Mouse (Mus musculus): Measurements from ENCODE around the gene Olfr196. TPM values are rescaled to one million over a fixed set of nuclear protein-coding genes. Genes with fewer than 3 reads are reported as not detected.

The Olfr196 gene
- polyA plus RNA-seq (2017; shearing (Covaris generic)): not detected

GRCm38 (mm10) chr16:59170354-59170753 is at the start of gene Olfr196:
Gene Olfr196 (minus strand): TSS chr16:59170454.

GRCm38 (mm10) chr16:59219667-59220066 is 49.4 kb upstream of the Olfr196 start, which contains the start of gene Olfr199:
Gene Olfr199 (minus strand): TSS chr16:59219767.

GRCm38 (mm10) chr16:59203433-59203832 is 33.2 kb upstream of the Olfr196 start, which contains the start of gene Olfr198:
Gene Olfr198 (minus strand): TSS chr16:59203533.

GRCm38 (mm10) chr16:59146746-59147145 is 23.5 kb downstream of the Olfr196 start, which contains the start of gene Olfr195:
Gene Olfr195 (plus strand): TSS chr16:59147046.

GRCm38 (mm10) chr16:59120969-59121368 is 49.3 kb downstream of the Olfr196 start, which contains the start of gene Olfr194:
Gene Olfr194 (minus strand): TSS chr16:59121069.

Other genes with a start within 250 kb of the Olfr196 start
- not detected for gene Olfr181, start 241.7 kb downstream of the Olfr196 start, polyA plus RNA-seq (2017; shearing (Covaris generic))
- not detected for gene Olfr180, start 241.1 kb downstream of the Olfr196 start, polyA plus RNA-seq (2017; shearing (Covaris generic))
- gene Olfr183, start 175.1 kb downstream of the Olfr196 start, polyA plus RNA-seq (2017; shearing (Covaris generic)): not detected
- gene Olfr186, start 140.2 kb downstream of the Olfr196 start, polyA plus RNA-seq (2017; shearing (Covaris generic)): not detected
- not detected for gene Olfr187, start 130.7 kb downstream of the Olfr196 start, polyA plus RNA-seq (2017; shearing (Covaris generic))
- not detected for gene Olfr190, start 92.4 kb downstream of the Olfr196 start, polyA plus RNA-seq (2017; shearing (Covaris generic))
- gene Olfr191, start 80.6 kb downstream of the Olfr196 start, polyA plus RNA-seq (2017; shearing (Covaris generic)): not detected
- gene Olfr193, start 58.6 kb downstream of the Olfr196 start, polyA plus RNA-seq (2017; shearing (Covaris generic)): not detected
- not detected for gene Olfr194, start 49.4 kb downstream of the Olfr196 start, polyA plus RNA-seq (2017; shearing (Covaris generic))
- gene Olfr195, start 23.4 kb downstream of the Olfr196 start, polyA plus RNA-seq (2017; shearing (Covaris generic)): not detected
- not detected for gene Olfr198, start 33.1 kb upstream of the Olfr196 start, polyA plus RNA-seq (2017; shearing (Covaris generic))
- gene Olfr199, start 49.3 kb upstream of the Olfr196 start, polyA plus RNA-seq (2017; shearing (Covaris generic)): not detected
- not detected for gene Olfr201, start 102.2 kb upstream of the Olfr196 start, polyA plus RNA-seq (2017; shearing (Covaris generic))
- gene Olfr202, start 116.3 kb upstream of the Olfr196 start, polyA plus RNA-seq (2017; shearing (Covaris generic)): not detected
- not detected for gene Olfr203, start 128.4 kb upstream of the Olfr196 start, polyA plus RNA-seq (2017; shearing (Covaris generic))
- not detected for gene Olfr204, start 147.8 kb upstream of the Olfr196 start, polyA plus RNA-seq (2017; shearing (Covaris generic))
- gene Olfr205, start 160.7 kb upstream of the Olfr196 start, polyA plus RNA-seq (2017; shearing (Covaris generic)): not detected
- not detected for gene Olfr206, start 178.8 kb upstream of the Olfr196 start, polyA plus RNA-seq (2017; shearing (Covaris generic))
- not detected for gene Olfr209, start 193.5 kb upstream of the Olfr196 start, polyA plus RNA-seq (2017; shearing (Covaris generic))
- 0.07 TPM for gene Gabrr3, start 236.9 kb upstream of the Olfr196 start, polyA plus RNA-seq (2017; shearing (Covaris generic))